Mouse (Mus musculus): Measurements from ENCODE around the gene Igsf23. TPM values are rescaled to one million over a fixed set of nuclear protein-coding genes. Genes with fewer than 3 reads are reported as not detected.

The Igsf23 gene
- polyA plus RNA-seq, 1 experiment from 2014 or later: 0.18 TPM

- Histone ChIP-seq H3K9ac (no peak overlapping the region), H3K4me2 (no peak overlapping the region), H3K27me3 (no peaks in the 10 kb centered on the region), H3K9me3 (replicated peaks) (no peaks in the 10 kb centered on the region), H3K36me3 (peaks cover 67% of the 10 kb centered on the region), H3K4me3 (replicated peaks) (no peak overlapping the region), H3K4me1 (no peaks in the 10 kb centered on the region), H3K27ac (no peak overlapping the region)
- no peak for ATAC-seq (replicated peaks; ENCODE audit: low FRiP score)
- WGBS: 89% methylated on average over 23 of the region's 23 CpGs
Measured at GRCm38 (mm10) chr7:19911695-19912524, 38.6 kb downstream of the Igsf23 start.

- WGBS: 87% methylated on average over 6 of the region's 6 CpGs
- Histone ChIP-seq H3K27ac (no peak overlapping the region), H3K4me3 (replicated peaks) (no peak overlapping the region)
Measured at GRCm38 (mm10) chr7:19911292-19911658, 39.3 kb downstream of the Igsf23 start.

GRCm38 (mm10) chr7:19910421-19911291 is 39.9 kb downstream of the Igsf23 start:
- Histone ChIP-seq H3K36me3 (peaks cover 65% of the 10 kb centered on the region), H3K4me1 (no peaks in the 10 kb centered on the region), H3K9ac (no peak overlapping the region), H3K27ac (no peak overlapping the region), H3K27me3 (no peaks in the 10 kb centered on the region), H3K9me3 (replicated peaks) (no peaks in the 10 kb centered on the region), H3K4me2 (no peak overlapping the region), H3K4me3 (replicated peaks) (no peak overlapping the region)
- WGBS: 52% methylated on average over 21 of the region's 21 CpGs
- peak; percentile 75 for ATAC-seq (replicated peaks; ENCODE audit: low FRiP score)

More at GRCm38 (mm10) chr7:19911292-19911658, 39.3 kb downstream of the Igsf23 start:
- ATAC-seq (replicated peaks; ENCODE audit: low FRiP score): no peak
- Histone ChIP-seq H3K4me1 (no peaks in the 10 kb centered on the region), H3K9ac (no peak overlapping the region), H3K4me2 (no peak overlapping the region), H3K36me3 (peaks cover 67% of the 10 kb centered on the region), H3K9me3 (replicated peaks) (no peaks in the 10 kb centered on the region), H3K27me3 (no peaks in the 10 kb centered on the region)

- H3K4me2 ChIP-seq: no peak overlapping the region
- no peak overlapping the region for H3K9ac ChIP-seq
- no peaks in the 10 kb centered on the region for H3K27me3 ChIP-seq
- no peak for ATAC-seq (replicated peaks; ENCODE audit: low FRiP score)
- H3K9me3 ChIP-seq (replicated peaks): no peaks in the 10 kb centered on the region
- no peak overlapping the region for H3K4me3 ChIP-seq (replicated peaks)
- no peaks in the 10 kb centered on the region for H3K4me1 ChIP-seq
- WGBS: 55% methylated on average over 8 of the region's 8 CpGs
- H3K27ac ChIP-seq: no peak overlapping the region
- no peaks in the 10 kb centered on the region for H3K36me3 ChIP-seq
Measured at GRCm38 (mm10) chr7:19889881-19890280, 60.7 kb downstream of the Igsf23 start.

GRCm38 (mm10) chr7:19887849-19888248 is 62.7 kb downstream of the Igsf23 start, which contains the start of gene Ceacam19:
Gene Ceacam19 (minus strand): TSS chr7:19887965.
- Histone ChIP-seq H3K9me3 (replicated peaks) (no peaks in the 10 kb centered on the region), H3K4me1 (no peaks in the 10 kb centered on the region), H3K4me3 (replicated peaks) (no peak within 1 kb of the TSS), H3K4me2 (no peak within 1 kb of the TSS), H3K27ac (no peak within 1 kb of the TSS), H3K9ac (no peak within 1 kb of the TSS), H3K27me3 (no peaks in the 10 kb centered on the region), H3K36me3 (no peaks in the 10 kb centered on the region)
- 65% methylated on average over 7 of the region's 7 CpGs for WGBS
- ATAC-seq (replicated peaks; ENCODE audit: low FRiP score): no peak

Other genes starting within 250 kb of the Igsf23 start
- 168 and 177 TPM in 2 replicates for gene Tomm40, start 235.3 kb downstream of the Igsf23 start, polyA plus RNA-seq (2015; fragmentation: Nextera tagmentation; extraction: Ambion mirVana)
- gene Nectin2, start 200.3 kb downstream of the Igsf23 start, polyA plus RNA-seq (2015; fragmentation: Nextera tagmentation; extraction: Ambion mirVana): 130 and 138 TPM in 2 replicates
- gene Bcam, start 179.7 kb downstream of the Igsf23 start, polyA plus RNA-seq (2015; fragmentation: Nextera tagmentation; extraction: Ambion mirVana): 244 and 257 TPM in 2 replicates
- gene Cblc, start 153.9 kb downstream of the Igsf23 start, polyA plus RNA-seq (2015; fragmentation: Nextera tagmentation; extraction: Ambion mirVana): 8.3 and 9.1 TPM in 2 replicates
- gene Bcl3, start 128.0 kb downstream of the Igsf23 start, polyA plus RNA-seq (2015; fragmentation: Nextera tagmentation; extraction: Ambion mirVana): 3.9 and 4.9 TPM in 2 replicates
- gene Gm19345, start 98.8 kb downstream of the Igsf23 start, polyA plus RNA-seq (2015; fragmentation: Nextera tagmentation; extraction: Ambion mirVana): 0.16 TPM in 1 of 2 replicates, not detected in the other
- gene Ceacam16, start 89.5 kb downstream of the Igsf23 start, polyA plus RNA-seq (2015; fragmentation: Nextera tagmentation; extraction: Ambion mirVana): not detected in 2 replicates
- 0.09 TPM in 1 of 2 replicates, not detected in the other for gene Ceacam19, start 62.8 kb downstream of the Igsf23 start, polyA plus RNA-seq (2015; fragmentation: Nextera tagmentation; extraction: Ambion mirVana)
- gene Pvr, start 29.6 kb downstream of the Igsf23 start, polyA plus RNA-seq (2015; fragmentation: Nextera tagmentation; extraction: Ambion mirVana): 13.7 and 13.9 TPM in 2 replicates
- gene Ceacam20, start 14.7 kb upstream of the Igsf23 start, polyA plus RNA-seq (2015; fragmentation: Nextera tagmentation; extraction: Ambion mirVana): not detected in 2 replicates
- not detected in 2 replicates for gene Nlrp9b, start 40.7 kb upstream of the Igsf23 start, polyA plus RNA-seq (2015; fragmentation: Nextera tagmentation; extraction: Ambion mirVana)
- gene Vmn1r91, start 148.9 kb upstream of the Igsf23 start, polyA plus RNA-seq (2015; fragmentation: Nextera tagmentation; extraction: Ambion mirVana): not detected in 2 replicates
- gene Gm16442, start 171.8 kb upstream of the Igsf23 start, polyA plus RNA-seq (2015; fragmentation: Nextera tagmentation; extraction: Ambion mirVana): not detected in 2 replicates
- gene Vmn1r93, start 188.3 kb upstream of the Igsf23 start, polyA plus RNA-seq (2015; fragmentation: Nextera tagmentation; extraction: Ambion mirVana): not detected in 2 replicates
- not detected in 2 replicates for gene Vmn1r94, start 217.6 kb upstream of the Igsf23 start, polyA plus RNA-seq (2015; fragmentation: Nextera tagmentation; extraction: Ambion mirVana)
- gene Vmn1r95, start 243.0 kb upstream of the Igsf23 start, polyA plus RNA-seq (2015; fragmentation: Nextera tagmentation; extraction: Ambion mirVana): not detected in 2 replicates